Mouse (Mus musculus) lung, postnatal 25 days (tissue): ENCODE data around the gene Sox15.
"Not testable (repeated sequence)": the region's sequence is repeated elsewhere in the genome, so short reads cannot be mapped to it uniquely, and the experiment has no call there.

Experiments used
- DNase-seq: peaks from one replicate; pipeline ENCODE4 v3.0.0; 2022; ENCODE audit warnings: low spot score

Gene Sox15

DNA sequence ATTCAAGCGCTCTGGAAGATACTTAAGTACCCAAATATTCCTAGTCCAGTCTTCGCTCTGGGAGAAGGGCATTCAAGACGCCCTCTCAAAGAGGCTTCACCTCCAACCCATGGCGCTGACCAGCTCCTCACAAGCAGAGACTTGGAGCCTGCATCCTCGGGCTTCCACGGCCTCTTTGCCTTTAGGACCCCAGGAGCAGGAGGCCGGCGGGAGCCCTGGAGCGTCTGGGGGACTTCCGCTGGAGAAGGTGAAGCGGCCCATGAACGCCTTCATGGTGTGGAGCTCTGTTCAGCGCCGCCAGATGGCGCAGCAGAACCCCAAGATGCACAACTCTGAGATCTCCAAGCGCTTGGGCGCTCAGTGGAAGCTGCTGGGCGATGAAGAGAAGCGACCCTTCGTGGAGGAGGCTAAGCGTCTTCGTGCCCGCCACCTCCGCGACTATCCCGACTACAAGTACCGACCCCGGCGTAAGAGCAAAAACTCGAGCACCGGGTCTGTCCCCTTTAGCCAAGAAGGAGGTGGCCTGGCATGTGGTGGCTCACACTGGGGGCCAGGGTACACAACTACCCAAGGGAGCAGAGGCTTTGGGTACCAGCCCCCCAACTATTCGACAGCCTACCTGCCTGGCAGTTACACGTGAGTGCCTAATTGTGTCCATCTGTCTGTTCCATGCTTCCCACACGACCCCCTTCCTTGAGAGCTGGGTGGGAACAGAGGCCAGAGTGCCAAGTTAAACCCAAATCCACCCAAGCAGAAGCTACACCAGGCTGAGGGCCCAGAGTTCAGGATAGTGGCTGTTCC, at the start of gene Sox15:
Gene Sox15 (plus strand): TSS at position 51 of the 801 bp plus-strand sequence.
- DNase-seq, result peak; percentile 57

DNA sequence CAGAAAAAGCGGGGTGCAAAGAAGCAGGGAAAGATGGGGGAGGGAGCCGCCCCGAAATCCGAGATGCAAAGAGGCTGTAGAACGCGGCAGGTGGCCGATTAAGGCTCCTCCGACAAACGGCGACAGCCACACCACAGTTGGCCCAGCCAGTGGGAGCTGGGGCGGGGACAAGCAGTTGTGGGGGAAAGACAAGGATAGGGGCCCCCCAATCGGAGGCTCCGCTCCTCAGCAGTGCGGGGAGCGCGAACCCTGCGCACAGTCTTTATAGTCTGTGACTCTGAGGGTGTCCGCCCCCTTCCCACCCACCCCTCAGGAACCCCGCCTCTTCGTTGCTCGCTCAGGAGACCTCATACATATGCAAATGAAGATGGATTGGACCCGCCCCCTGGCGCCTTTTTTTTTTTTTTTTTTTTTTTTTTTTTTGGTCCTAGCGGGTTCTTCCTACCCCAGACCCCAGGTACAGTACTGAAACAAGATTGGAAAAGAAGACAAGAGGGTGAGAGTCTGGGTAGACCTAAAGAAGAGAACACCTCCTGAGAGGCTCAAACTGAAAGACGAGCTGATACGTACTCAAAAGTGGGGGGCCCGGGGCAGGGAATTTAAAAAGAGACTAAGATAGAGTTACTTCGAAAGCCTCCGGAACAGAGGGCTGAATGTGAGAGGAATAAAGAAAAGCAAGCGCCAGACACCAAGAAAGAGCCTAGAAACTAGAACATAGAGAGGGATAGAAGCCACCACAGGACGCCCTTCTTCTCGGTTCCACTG, 49.2 kb upstream of the Sox15 start, which contains the start of gene Atp1b2:
Gene Atp1b2 (minus strand): TSS at position 217 of the 765 bp plus-strand sequence.
- peak; percentile 32 for DNase-seq

DNA sequence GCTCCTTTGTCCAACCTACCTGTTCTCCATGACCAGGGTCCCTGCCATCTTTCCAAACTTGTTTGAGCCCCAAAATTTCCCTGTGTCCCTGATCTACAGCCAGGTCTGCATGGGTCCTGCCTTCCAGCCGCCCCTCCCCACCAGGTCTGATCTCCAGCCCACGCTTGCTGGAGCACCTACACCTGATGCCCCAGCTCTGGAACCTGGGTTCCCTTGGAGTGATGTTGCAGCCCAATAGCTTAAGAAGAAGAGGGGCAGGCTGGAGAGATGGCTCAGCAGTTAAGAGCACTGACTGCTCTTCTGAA, 48.7 kb upstream of the Sox15 start:
- no peak for DNase-seq

DNA sequence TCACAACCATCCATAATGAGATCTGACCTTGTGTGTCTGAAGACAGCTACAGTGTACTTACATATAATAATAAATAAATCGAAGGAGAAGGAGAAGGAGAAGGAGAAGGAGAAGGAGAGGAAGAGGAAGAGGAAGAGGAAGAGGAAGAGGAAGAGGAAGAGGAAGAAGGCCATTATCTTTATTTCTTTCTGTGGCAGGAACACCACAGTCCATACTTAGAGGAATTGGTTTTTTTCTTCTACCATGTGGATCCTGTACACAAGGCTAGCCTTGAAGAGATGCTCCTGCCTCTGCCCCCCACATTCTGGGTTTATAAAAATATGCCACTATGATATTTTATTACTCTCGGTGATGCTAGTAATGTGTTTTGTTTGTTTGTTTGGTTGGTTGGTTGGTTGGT, 48.3 kb upstream of the Sox15 start:
- no peak for DNase-seq

DNA sequence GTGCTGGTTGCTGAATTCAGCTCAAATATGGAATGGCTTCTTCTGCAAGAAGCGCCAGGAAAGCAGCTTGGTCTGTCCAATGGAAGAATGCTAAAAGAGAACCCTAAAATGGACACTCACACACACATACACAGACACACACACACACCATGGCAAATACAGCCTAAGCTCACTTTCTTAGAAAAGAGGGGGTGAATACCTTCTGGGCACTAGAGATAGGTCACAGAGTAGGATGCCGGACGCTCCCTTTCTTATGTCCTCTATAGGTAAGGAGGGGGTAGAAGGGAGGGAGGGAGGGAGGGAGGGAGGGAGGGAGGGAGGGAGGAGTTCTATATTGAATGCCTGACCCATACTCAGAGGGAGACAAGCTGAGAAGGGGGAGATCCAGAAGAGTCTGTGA, 46.6 kb upstream of the Sox15 start:
- no peak for DNase-seq

DNA sequence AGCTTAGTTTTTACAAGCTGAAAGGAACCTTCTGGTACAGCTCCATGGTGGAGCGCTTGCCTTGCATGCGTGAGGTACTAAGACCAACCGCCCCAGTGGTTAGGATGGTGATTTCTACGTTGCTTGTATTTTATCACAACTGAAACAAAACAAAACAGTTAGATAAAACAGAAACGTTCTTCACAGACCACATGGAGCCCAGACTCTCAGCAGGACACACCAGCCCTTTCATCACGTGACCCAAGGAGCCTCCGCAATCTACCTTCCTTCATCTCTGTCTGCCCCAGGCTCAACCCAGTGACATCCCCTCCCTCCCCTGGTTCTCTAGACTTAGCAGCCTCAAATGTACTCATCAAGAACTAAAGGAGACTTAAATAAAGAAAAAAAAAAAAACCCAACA, 45.7 kb upstream of the Sox15 start:
- no peak for DNase-seq

DNA sequence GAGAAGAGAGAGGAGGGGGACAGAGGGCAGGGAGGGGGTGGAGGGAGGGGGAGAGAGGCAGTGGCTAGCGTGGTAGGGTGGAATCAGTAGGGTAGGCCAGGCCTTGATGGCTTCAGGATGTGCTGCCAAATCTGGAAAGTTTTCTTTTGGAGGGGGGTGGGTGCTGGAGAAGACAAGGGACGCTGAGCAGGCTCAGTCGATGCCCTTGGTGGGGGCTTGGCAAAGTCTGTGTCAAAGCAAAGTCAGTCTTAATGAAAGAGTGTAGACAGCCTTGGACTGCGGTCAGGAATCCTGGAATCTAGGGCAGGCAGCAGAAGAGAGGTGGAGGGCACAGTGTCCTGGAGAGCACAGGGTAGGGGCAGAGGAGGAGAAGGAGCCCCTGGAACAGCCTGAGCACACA, 44.2 kb upstream of the Sox15 start:
- no peak for DNase-seq

DNA sequence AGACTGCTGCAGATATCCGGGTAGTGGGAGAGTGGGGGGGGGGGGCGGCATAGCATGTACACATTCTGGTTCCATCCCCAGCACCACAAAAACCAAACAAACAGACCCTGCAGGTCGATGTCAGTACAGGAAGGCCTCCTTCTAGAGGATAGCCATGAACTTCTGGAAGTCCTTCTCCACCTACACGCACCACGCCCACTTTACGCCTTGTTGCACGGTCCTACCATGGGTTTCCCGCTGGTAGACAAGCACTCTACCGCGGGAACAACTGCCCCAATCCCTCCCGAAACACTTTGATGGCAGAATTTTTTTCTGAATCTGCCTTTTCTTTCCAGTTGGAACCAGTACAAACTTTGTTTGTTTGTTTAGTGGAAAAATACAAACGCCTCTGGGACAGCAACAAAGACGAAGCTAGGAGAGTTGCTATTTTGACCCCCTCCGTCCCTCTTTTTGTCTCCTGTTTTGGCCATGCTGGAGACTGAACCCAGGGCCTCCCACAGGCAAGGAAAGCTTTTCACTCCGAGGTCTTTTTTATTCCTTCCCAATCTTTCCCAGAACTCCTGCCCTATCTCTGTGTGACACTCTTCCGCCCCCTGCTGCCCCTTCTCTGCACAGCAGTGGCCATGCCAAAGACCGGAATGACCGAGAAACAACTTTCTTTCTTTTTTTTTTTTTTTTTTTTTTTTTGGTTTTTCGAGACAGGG, 41.4 kb upstream of the Sox15 start:
- DNase-seq, result peak; percentile 87

DNA sequence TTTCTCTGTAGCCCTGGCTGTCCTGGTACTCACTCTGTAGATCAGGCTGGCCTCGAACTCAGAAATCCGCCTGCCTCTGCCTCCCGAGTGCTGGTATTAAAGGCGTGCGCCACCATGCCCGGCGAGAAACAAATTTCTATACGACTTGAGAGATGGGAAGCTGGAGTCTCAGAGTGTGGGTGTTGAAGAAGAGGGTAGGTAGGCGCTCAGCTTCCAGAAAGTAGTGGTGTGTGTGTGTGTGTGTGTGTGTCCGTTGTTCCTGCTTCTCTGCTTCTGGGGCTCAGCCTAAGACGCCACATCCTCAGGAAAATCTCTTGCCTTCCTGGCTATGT, 40.9 kb upstream of the Sox15 start:
- not testable (repeated sequence) for DNase-seq

DNA sequence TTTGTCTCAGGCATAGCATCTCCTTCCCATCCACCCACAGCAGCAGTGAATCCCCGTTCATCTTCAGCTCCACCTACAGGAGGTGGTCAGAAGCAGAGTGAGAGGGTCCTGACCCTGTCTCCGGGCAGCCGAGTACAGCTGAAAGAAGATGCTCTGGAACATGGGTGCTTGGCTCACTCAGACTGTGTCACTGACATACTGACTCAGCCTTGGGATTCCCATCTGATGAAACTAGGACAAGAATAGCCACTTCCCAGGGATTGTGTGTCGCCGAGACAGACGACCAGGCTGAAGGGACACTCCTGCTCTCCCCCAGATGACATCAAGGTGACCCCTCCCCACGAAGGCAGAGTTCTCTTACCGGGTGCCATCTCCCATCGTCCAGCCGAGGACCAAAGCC, 38.3 kb upstream of the Sox15 start:
- no peak for DNase-seq

DNA sequence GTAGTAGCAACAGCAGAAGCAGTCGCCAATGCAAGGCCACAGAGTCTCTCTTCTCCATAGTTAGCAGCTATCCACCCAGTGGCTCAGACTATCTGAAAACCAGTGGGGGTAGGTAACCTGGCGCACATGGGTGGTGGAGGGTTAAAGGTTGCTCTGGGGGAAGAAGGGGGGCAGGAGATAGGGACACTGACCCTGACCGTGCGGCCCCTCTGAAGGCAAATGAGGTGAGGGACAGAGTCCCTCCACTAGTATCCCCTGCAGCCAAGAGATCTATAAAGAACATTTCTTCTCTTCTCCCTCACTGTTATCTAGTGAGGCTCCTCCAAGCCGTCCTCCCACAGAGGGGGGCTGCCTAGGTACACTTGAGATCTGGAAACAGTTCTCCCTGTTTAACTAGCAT, 37.3 kb upstream of the Sox15 start, which contains the start of gene Shbg:
Gene Shbg (minus strand): TSS at position 101 of the 400 bp plus-strand sequence.
- DNase-seq, result no peak

DNA sequence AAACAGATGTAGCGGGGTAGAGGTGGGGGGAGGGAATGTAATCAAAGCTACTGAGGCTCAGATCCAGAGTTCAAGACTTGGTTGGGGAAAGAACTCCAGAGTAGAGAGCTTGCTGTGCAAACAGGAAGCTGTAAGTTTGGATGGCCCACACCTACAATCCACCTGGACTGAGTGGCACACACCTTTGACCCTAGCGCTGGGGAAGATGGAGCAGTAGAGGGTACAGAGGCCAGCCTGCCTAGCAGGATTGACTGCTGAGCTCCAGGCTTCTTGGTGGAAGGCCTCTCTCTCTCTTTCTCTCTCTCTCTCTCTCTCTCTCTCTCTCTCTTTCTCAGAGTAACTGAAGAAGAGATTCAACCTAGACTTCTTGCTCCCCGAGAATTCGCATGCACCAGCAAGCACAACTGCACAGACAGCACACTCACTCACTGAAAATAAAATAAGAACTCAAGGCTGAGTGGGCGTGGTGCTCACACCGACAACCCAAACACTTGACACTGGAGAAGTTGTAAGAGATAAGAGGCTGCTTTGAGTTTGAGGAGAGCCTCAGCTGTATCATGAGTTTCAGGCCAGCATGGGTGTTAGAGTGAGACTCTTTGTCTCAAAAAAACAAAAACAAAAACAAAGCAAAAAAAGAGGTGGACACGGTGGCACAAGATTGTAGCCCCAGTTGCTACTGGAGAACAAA, 34.6 kb upstream of the Sox15 start:
- no peak for DNase-seq

DNA sequence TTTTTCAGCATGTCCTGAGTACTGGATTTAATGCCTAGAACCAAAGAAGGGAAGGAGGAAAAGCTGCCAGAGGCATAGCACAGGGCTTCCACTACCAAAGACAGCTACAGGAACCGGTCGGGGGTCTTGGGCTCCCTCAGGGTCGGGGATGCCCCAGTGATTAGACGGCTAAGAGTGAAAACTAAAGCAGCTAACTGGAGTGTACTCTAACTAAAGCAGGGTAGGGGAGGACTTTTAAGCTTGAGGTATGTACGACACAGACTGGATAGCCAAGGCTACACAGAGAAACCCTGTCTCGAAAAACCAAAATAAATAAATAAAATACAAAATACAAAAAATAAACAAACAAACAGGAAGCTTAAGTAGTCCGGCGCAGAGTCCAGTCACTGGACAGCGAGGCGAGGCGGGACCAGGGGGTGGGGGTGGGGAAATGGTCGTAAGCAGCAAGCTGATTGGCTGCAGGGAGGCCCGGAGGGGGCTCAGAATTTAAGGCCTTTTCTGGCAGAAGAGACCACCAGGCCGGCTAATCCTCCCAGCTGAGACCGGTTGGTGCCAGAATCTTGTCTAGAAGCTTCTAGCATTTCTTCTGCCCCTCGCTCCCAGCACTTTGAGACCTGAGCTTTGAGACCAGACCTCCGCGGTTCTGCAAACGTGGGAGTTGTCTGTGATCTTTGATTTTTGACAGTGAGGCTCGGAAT, 33.4 kb upstream of the Sox15 start, which contains the start of gene Sat2:
Gene Sat2 (plus strand): TSS at position 454 of the 698 bp plus-strand sequence.
- no peak for DNase-seq

DNA sequence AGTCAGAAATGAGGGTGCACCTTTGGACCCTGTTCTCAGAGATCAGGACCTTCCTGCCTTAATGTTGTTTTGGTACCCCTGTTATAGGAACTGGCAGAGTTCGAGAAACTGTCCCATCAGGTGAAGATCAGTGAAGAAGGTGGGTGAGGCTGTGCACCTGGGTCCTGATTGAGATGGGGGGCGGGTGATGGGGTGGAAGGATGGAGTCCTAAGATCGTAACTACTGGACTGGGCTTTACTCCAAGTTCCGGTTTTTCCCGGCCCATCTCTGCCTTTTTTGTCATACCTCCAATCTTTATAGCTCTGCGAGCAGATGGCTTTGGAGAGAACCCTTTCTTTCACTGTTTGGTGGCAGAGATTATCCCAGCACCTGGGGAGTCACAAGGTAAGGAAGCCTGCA, 32.7 kb upstream of the Sox15 start:
- no peak for DNase-seq

DNA sequence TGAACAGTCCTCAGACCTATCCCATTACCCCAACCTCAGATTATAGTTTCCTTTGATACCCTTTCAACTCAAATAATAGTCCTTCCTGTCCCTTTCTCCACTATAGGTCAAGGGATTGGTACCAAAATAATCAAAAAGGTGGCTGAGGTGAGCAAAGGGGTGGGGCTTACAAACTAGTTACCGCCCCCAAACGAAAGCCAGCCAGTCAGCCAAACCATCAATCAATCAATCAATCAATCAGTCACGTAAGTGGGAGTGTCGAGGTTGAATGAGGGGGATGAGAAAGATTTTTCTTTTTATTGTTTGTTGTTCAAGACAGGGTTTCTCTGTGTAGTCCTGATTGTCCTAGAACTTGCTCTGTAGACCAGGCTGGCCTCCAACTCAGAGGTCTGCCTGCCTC, 32.1 kb upstream of the Sox15 start:
- DNase-seq, result no peak

DNA sequence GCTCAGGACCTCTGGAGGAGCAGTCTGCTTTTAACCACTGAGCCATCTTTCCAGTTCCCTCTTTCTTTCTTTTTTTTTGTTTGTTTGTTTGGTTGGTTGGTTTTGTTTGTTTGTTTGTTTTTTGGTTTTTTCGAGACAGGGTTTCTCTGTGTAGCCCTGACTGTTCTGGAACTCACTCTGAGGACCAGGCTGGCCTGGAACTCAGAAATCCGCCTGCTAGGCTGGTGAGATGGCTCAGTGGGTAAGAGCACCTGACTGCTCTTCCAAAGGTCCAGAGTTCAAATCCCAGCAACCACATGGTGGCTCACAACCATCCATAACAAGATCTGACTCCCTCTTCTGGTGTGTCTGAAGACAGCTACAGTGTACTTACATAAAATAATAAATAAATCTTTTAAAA, 30.8 kb upstream of the Sox15 start:
- not testable (repeated sequence) for DNase-seq

DNA sequence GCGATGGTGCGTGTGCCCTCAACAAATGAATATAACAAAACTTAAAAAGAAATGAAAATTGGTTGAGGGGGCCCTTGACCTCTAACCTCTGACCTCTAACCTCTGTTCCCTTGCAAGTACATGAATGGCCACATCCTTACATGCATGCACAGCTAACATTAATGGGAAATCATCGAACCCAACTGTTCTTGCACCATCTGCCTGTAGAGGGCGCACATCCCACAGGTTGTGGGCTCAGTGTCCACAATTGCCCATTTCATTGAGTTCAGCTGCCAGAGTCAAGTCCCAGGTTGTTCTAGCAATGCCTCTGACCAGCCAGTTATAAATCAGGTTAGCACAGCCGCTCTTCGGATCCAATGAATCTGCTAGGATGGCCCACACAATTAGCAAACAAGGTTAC, 26.8 kb upstream of the Sox15 start:
- peak; percentile 72 for DNase-seq

DNA sequence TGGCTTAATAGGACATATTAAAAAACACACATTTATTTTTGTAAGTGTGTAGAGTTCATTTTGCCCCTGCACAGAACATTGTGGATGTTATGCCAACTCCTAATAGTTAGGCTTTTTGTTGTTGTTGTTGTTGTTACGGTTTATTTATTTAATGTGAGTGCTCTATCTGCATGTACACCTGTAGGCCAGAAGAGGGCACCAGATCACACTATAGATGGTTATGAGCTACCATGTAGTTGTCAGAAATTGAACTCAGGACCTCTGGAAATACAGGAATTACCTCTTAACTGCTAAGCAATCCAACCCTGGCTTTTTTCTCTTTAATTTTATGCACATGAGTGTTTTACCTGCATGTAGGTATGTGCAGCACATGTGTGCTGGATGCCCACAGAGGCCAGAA, 25.3 kb upstream of the Sox15 start:
- DNase-seq, result peak; percentile 12

DNA sequence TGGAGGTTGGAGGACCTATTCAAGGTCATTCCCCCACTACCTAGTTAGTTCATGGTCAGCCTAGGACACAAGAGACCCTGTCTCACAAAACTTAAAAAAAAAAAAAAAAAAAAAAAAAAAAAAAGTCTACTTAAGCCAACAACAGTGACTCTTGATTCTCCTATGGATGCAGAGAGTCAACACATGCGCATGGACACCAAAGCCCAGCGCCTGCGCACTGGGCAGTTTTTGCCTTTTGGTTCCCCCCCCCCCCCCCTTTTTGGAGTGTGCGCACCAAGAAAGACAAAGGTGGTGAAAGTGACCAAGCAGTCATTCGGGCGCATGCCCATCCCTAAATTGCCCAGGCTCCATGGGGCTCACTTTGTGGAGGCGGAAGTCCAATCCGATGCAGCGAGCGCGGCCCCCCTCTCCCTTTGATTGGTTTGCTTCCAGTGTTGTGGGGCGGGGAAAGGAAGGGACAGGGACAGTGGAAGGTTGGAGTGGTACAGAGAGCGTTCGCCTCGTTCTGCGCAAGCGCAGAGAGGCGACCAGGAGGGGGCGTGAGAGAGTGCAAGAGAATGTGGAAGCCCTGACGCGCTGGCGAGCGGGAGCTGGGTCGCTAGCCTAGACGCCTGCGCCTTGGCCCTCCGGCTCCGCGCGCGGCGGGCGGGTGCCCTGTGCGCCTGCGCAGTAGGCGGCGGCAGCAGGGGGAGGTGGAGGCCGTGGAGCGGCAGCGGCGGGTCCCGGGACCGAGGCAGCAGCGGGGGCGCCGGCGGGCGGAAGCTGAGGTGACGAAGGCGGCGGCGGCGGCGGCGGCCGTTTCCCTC, 22.6 kb upstream of the Sox15 start, which contains the start of gene Fxr2:
Gene Fxr2 (plus strand): TSS at position 707 of the 806 bp plus-strand sequence.
- peak; percentile 100 for DNase-seq

DNA sequence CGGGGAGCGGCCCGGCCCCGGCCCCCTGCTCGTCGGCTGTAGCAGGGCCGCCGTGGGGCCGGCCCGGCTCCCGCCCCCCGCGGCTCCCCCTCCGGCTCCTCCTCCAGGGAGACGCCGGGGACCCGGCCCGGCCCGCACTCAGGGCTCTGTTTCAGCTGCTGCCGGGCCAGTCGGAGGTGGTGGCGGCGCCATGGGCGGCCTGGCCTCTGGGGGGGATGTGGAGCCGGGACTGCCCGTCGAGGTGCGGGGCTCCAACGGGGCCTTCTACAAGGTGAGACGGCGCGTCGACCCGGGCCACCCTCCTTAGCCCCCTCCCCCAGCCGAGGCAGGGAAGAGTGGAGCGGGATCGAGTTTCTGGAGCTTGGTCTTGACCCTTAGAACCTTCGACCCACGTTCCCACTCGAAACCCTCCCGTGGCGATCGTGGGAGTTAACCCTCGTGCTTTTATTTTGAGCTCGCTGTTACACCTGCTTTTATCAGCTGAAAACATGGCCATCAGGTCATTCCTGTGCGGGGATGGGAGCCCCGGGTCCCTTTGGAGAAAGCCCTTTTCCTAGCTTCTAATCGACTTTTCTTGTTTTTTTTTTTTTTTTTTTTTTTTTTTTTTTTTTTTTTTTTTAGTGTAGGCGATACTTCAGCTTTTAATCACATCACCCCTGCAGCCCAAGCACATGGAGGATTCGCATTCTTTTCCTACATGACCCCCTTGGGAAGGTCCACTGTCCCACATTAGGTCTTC, 21.8 kb upstream of the Sox15 start:
- DNase-seq, result peak; percentile 55
